ENCODE assay signal across 9 mouse cellular contexts in genomic region chr1:139376638-139377286, GRCm38 (mm10). TPM values are rescaled to one million over a fixed set of nuclear protein-coding genes. Genes with fewer than 3 reads are reported as not detected.
DNase-seq lines count a peak whose midpoint lies in the region; ATAC-seq lines count a peak whose summit lies in the region.
"Had no signal": no experiment of that assay in that cellular context is flagged by ENCODE, and none has a peak within 500 bp of the region (broad histone marks: within the 10 kb centered on the region; RNA-seq: fewer than 3 reads in every experiment).

Gene Crb1 (minus strand): TSS chr1:139377100.

- peaks cover 17% of the 10 kb centered on the region for H3K4me1 ChIP-seq in heart, embryonic 13.5 days
- peaks cover 10% of the 10 kb centered on the region for H3K4me1 ChIP-seq in forebrain, embryonic 16.5 days (replicated peaks; ENCODE audit: control insufficient read depth, insufficient read depth, low read length)
- H3K4me1 ChIP-seq in midbrain, embryonic 12.5 days: peaks cover 18% of the 10 kb centered on the region

- peak within 1 kb of the TSS; percentile 55 for H3K4me2 ChIP-seq in heart, embryonic 13.5 days
- H3K4me2 ChIP-seq in forebrain, embryonic 16.5 days (ENCODE audit: low read length): peak within 1 kb of the TSS; percentile 39
- H3K4me2 ChIP-seq in midbrain, embryonic 12.5 days (replicated peaks): peak within 1 kb of the TSS; percentile 45

- DNase-seq in heart, postnatal 4 days: no peak
- peak; percentile 27 for DNase-seq in R1 (ENCODE audit: low read depth, low spot score)
- no peak for DNase-seq in ovary, adult 18-20 months (ENCODE audit: low spot score)
- no peak for DNase-seq in left cerebral cortex, postnatal 25 days (ENCODE audit: low spot score in 2 of 2)

- ATAC-seq in heart, embryonic 13.5 days (ENCODE audit: extremely low read depth, insufficient number of reproducible peaks, low FRiP score, low TSS enrichment): no peak
- ATAC-seq in forebrain, embryonic 16.5 days: peak; percentile 70
- peak; percentile 70 for ATAC-seq in midbrain, embryonic 12.5 days (ENCODE audit: low FRiP score, low read depth)
- no peak for ATAC-seq in activated CD4-positive, CD25-positive, alpha-beta regulatory T cell, adult 4 months

- H3K4me3 ChIP-seq in heart, embryonic 13.5 days: no peak within 1 kb of the TSS; the same call in 1 of the 2 replicates
- H3K4me3 ChIP-seq in forebrain, embryonic 16.5 days (replicated peaks; ENCODE audit: low read length): peak within 1 kb of the TSS; percentile 22
- H3K4me3 ChIP-seq in midbrain, embryonic 12.5 days: peak within 1 kb of the TSS; percentile 30

- intact Hi-C loops in left cerebral cortex, postnatal 25 days (cut with DNase I): no loop called here

- H3K36me3 ChIP-seq in heart, embryonic 13.5 days: no peaks in the 10 kb centered on the region
- H3K36me3 ChIP-seq in forebrain, embryonic 16.5 days (ENCODE audit: control insufficient read depth, insufficient read depth): no peaks in the 10 kb centered on the region
- H3K36me3 ChIP-seq in midbrain, embryonic 12.5 days: no peaks in the 10 kb centered on the region

- WGBS in heart, embryonic 13.5 days: 10% methylated on average over 5 of the region's 5 CpGs
- 5% methylated on average over 5 of the region's 5 CpGs for WGBS in forebrain, embryonic 16.5 days
- 11% methylated on average over 5 of the region's 5 CpGs for WGBS in midbrain, embryonic 12.5 days

- H3K9me3 ChIP-seq in heart, embryonic 13.5 days: no peaks in the 10 kb centered on the region
- no peaks in the 10 kb centered on the region for H3K9me3 ChIP-seq in forebrain, embryonic 16.5 days (ENCODE audit: control insufficient read depth, low read length)
- no peaks in the 10 kb centered on the region for H3K9me3 ChIP-seq in midbrain, embryonic 12.5 days

- no peak within 1 kb of the TSS for H3K27ac ChIP-seq in heart, embryonic 13.5 days (replicated peaks)
- no peak within 1 kb of the TSS for H3K27ac ChIP-seq in forebrain, embryonic 16.5 days (ENCODE audit: low read length)
- H3K27ac ChIP-seq in midbrain, embryonic 12.5 days (replicated peaks): peak within 1 kb of the TSS; percentile 63

- H3K9ac ChIP-seq in heart, embryonic 13.5 days: no peak within 1 kb of the TSS
- H3K9ac ChIP-seq in forebrain, embryonic 16.5 days (replicated peaks; ENCODE audit: low read depth, low read length): peak within 1 kb of the TSS; percentile 33
- H3K9ac ChIP-seq in midbrain, embryonic 12.5 days (replicated peaks): 0 out of 2 replicates have a peak within 1 kb of the TSS, but pooled peaks have one; percentile 4

- H3K27me3 ChIP-seq in heart, embryonic 13.5 days (replicated peaks): no peaks in the 10 kb centered on the region
- no peaks in the 10 kb centered on the region for H3K27me3 ChIP-seq in forebrain, embryonic 16.5 days (replicated peaks; ENCODE audit: control insufficient read depth, insufficient read depth, low read length)
- H3K27me3 ChIP-seq in midbrain, embryonic 12.5 days: peaks cover 7% of the 10 kb centered on the region; the same call in 1 of the 2 replicates

RNA-seq across cellular contexts. Expression of gene Crb1, which starts in this region (rescaled TPM):
- 0.12 and 0.27 TPM in 2 replicates for polyA plus RNA-seq in heart, embryonic 13.5 days (2015; fragmentation: Nextera tagmentation; extraction: Ambion mirVana)
- total RNA-seq in heart, postnatal 4 days (2021): under 1 TPM; 0.07 to 0.12 TPM
- 0.71 and 1.1 TPM in 2 replicates for polyA plus RNA-seq in forebrain, embryonic 16.5 days (2015; fragmentation: Nextera tagmentation; extraction: Ambion mirVana)
- 3.5 and 4.0 TPM in 2 replicates for polyA plus RNA-seq in midbrain, embryonic 12.5 days (2016; fragmentation: Nextera tagmentation; extraction: Ambion mirVana)
- 1 to 10 TPM in 1 of 2 experiments, under 1 TPM in 1; 0.87 to 1.2 TPM for total RNA-seq in left cerebral cortex, postnatal 25 days (2021)
- not detected for polyA plus RNA-seq in activated CD4-positive, CD25-positive, alpha-beta regulatory T cell, adult 4 months (2017; shearing (Covaris generic))
- polyA plus RNA-seq: large intestine, adult 2 months had no signal

Comparison
In these comparisons a context has a peak if more than half of its experiments do, and no peak if none do; other contexts are left out.
1. ATAC-seq: peak in forebrain, embryonic 16.5 days (single experiment) and midbrain, embryonic 12.5 days (single experiment); none in heart, embryonic 13.5 days (single experiment) and activated CD4-positive, CD25-positive, alpha-beta regulatory T cell, adult 4 months (single experiment).
2. Peak in every context shown above with its lines, with median percentiles within 50 percentile points of each other: H3K4me2 ChIP-seq.